Mouse (Mus musculus) adrenal gland, adult 2 months (tissue): ENCODE measurements around the gene Per2. TPM values are rescaled to one million over a fixed set of nuclear protein-coding genes. Genes with fewer than 3 reads are reported as not detected.

ENCODE experiments used
- DNase-seq: peaks from one replicate; pipeline ENCODE4 v3.0.0; 2021
- polyA plus RNA-seq: library from polyadenylated mRNA; depleted of rRNA; stranded (reverse); fragments of >200 nt; gene quantifications from 2 replicates; pipeline ENCODE4 v1.2.3, GENCODE M21; 2012
- total RNA-seq, 2 experiments: library from RNA; stranded (reverse); gene quantifications; 2 replicates each; pipeline ENCODE4 v1.2.3; 2021

Per2 gene
- total and polyA plus RNA-seq, 3 experiments = 22.2 to 68.7 (median 40.0) TPM

DNA sequence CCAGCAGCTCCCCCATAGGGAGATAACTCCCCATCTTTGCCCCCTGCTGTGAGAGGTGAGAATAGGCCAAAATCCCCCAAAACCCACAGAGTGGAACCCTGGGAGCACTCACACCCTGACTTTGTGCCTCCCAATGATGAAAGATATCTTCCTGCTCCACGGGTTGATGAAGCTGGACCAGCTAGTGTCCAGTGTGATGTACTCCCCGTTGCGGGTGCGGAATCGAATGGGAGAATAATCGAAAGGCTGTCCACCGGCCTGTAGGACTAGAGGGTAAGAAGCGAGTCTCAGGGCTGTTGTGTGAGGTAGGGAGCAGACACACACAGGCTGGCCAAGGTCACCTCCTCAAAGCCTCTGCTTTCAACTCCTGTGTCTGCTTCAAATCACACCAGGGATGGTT lies 24.2 kb downstream of the Per2 start:
- no peak for DNase-seq

DNA sequence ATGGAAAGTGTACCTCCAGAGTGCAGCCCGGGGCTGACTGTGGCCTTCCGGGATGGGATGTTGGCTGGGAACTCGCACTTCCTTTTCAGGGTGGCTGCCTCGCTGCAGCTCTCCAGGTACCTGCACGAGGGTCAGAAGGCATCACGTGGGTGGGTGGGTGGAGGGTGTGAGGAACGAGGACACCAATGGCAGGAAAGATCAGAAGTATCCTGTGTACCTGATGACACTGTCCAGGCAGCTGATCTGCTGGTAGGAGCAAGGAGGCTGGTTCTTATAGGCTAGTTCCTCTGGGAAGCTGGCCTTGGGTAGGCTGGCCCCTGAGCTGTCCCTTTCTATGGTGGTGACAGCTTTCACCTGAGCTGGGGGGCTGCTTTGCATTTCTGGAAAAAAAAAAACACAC lies 28.4 kb downstream of the Per2 start:
- no peak for DNase-seq

DNA sequence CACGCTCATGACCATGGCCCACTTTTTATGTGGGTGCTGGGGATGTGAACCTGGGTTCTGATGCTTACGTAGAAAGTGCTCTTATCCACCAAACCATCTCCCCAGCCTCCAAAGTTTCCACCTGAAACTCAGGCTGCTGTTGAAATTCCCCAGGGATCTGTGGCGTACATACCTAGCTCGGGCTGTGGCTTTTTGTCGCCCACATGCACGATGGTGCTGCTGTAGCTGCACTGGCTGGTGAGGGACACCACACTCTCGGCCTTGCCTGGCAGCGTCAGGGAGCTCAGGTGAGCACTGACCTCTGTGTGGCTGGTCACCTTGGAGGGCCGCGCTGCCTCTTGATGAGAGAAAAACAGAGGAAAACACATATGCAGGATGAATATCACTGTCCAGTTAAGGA lies 29.9 kb downstream of the Per2 start:
- DNase-seq = no peak

DNA sequence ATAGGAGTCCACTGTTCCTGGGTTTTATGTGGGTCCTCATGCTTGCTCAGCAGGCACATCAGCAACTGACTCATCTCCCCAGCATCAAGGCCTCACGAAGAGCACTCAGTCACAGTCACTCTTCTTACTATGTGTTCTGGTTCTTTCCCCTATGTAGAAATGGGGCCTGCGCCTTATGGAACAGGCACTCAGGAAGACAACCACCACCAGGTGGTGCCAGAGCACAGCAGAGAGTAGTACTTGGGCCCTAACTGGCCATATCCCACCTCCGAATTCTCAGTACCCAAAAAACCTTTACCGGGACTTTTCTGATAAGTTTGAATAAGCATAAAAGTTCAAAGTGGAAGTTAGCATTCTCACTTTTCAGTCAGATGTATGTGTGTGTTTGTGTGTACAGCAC lies 30.5 kb downstream of the Per2 start:
- DNase-seq = peak; percentile 93

- no peak for DNase-seq
Measured at GRCm38 (mm10) chr1:91426397-91426796, 32.7 kb downstream of the Per2 start.

DNA sequence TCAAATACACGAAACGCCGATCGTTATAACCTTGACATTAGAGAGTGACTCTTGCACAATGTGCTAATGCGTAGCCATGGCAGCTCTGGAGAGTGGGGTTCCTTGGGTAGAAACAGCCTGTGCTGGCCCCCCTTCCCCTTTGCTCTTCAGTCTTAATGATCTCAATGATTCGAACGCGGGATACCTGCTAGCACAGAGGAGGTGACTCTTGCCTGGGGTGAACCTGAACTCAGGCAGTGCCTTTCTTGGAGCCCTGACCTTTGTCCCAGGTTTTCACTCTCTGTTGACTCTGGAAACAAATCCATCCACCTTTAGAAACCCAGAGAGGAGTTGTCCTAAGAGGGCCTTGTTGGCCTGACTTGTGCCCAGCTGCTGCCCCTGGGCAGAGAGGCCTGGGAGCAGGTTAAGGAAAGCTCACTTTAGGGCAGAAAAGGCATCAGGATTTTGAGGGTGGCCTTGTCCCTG lies 38.5 kb downstream of the Per2 start:
- no peak for DNase-seq

GRCm38 (mm10) chr1:91419862-91420600 lies 39.1 kb downstream of the Per2 start:
- DNase-seq = peak; percentile 88

- no peak for DNase-seq
Measured at GRCm38 (mm10) chr1:91417991-91418390, 41.1 kb downstream of the Per2 start.

DNA sequence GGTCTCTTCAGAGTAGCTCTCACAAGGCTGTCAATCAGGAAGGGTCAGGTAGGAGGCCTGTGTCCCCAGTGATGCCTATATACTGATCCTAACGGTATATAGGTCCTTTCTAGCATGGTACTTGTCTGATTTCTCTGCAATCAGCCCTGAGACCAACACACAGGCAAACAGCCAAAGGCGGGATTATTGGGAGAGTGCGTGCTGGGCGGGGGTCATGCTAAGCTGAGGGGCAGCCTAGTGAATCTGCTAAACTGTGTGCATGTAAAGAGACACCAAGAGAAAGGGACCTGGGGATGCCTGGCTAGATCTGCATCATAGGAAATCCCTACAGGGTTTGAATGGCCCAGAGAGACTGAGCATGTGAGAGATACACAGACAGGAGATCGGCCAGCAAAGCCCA lies 43.8 kb downstream of the Per2 start:
- no peak for DNase-seq

DNA sequence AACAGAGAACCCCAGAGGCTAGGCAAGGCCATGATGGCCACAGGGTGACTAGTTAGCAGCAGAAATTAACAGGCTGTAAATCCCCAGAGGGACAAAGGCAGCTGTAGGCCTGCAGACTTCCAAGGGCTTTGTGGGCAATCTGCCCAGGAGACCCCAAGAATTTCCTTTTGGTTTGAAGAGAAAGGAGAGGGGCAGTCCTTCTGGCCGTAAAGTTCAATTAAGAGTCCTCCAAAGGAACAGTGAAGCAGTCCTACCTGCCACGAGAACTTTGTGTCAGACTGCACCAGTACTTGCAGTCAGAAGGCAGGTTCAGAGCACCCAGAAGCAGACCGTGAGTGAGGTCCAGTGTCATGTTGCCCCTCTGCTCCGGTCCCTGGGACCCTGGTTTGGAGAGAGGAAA lies 44.2 kb downstream of the Per2 start:
- DNase-seq = no peak

GRCm38 (mm10) chr1:91413898-91414594 lies 45.1 kb downstream of the Per2 start, which contains the start of gene Hes6:
Hes6 (minus strand) TSS chr1:91414038.
- DNase-seq = peak; percentile 84

- no peak for DNase-seq
Measured at GRCm38 (mm10) chr1:91413536-91413897, 45.6 kb downstream of the Per2 start.

- peak; percentile 97 for DNase-seq
Measured at GRCm38 (mm10) chr1:91413030-91413506, 46.1 kb downstream of the Per2 start.

DNA sequence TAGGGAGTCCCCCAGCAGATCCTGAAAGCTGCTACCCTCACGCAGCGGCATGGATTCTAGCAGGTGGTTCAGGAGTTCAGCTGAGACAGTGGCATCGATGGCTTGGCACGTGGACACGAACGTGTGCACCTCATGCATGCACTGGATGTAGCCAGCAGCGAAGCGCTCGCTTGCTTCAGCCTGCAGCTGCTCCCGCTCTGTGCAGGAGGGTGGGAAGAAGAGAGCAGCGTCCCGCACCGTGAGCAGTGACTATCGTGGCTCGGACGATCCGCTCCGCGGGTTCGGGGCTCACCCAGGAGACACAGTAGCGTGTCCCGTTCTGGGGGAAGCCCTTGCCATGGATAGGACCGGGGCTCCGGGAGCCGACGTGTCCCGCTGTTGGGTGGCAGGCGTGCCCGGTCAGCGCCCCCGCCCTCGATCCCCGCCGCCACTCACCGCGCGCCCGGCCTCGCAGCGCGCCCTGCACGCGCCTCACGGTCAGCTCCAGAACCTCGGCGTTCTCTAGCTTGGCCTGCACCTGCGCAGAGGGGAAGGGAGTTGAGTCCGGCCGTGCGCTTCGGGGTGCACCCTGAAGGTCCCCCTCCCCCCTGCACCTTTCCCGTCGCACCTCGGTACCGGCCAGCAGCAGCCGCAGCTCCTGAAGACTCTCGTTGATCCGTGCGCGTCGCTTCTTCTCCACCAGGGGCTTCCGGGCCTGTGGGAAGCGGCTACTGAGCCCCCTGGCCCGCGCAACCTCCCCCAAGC lies 46.7 kb downstream of the Per2 start:
- peak; percentile 68 for DNase-seq

DNA sequence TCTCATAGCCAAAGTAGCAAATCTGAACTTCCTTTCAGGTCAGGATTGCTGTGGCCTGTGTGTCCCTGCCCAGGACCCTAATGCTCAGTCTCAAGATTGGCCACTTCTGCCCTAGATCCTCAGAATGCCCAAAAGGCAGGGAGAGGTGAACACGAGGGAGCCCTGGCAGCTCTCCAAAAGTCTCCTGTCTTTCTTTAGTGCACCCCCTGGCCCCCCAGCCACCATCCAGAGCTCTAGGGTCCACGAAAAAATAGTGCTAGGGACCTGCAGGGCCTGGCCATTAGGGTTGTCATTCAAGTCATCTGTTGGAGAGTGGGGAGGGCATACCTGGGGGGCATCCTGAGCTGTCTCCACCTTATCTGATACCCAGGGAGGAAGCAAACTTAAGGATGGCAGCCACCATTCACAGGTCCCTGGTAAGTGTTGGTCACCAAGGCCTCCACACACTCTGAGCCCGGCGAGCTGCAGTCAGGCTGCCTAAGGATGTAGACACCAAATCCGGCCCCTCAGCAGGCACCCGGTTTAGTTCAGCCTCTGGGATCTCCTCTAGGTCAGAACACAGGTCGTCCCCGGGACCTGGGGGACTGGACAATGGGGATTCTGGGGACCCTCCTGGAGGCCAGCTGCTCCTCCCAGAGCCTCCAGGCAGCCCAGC lies 47.4 kb downstream of the Per2 start:
- no peak for DNase-seq

DNA sequence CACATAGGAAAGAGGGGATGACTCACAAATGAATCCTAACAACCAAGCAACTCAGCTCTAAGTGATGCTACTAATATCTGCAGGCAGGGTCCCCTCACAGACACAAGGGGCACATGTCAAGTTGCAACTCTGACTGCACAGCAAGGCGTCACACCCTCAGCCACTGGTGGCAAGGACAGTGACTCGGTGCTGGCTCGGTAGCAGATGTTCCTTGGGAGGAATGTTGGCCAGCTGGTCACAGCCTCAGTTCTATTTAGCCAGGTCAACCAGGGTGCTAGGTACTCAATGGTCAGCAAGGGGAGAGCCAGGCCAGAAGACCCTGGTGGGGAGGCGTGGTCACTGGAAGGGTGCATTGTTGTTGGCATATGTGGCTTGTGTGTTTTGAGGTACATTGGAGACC lies 51.3 kb downstream of the Per2 start:
- DNase-seq = no peak

GRCm38 (mm10) chr1:91405406-91406169 lies 53.5 kb downstream of the Per2 start:
- no peak for DNase-seq

- no peak for DNase-seq
Measured at GRCm38 (mm10) chr1:91404976-91405375, 54.1 kb downstream of the Per2 start.

DNA sequence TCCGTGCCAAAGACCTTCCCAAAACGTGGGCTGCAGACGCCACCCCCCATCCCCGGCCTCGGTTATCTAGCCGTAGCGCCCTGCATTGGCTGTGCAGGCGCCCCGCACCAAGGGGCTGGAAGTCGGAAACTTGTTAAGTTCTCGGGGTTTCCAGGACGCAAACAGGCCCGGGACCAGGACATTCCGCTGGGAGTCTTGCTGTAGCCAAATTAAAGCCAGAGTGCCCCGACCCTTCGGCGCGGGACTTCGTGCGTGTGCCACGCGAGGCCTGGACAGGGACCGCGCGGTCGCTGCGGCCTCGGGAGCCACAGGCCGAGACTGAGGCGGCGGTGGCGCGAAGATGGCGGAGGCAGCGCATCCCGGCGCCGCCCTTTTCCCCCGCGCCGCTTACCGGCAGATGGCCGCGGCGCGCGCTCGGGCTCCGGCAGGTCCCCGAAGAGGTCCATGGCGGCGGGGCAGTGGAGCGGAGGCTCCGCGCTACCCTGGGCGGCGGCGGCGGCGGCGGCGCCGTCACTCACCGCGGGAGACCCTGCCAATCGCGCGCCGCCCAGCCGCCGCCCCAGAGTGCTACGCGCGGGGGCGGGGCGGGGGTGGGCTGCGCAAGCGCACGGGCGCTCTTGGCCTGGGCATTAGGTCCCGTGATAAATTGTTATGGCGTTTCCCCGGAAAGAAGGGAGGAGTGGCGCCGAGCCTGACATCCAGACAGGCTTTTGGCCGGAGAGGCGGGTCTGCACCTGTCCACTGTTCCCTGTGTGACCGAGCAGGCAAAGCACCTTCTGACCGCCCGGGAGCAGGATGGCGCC lies 60.7 kb downstream of the Per2 start, which contains the start of gene Ilkap:
Ilkap (minus strand) TSS at position 556 of the 803 bp plus-strand sequence.
- DNase-seq = peak; percentile 90

GRCm38 (mm10) chr1:91397927-91398259 lies 61.2 kb downstream of the Per2 start:
- no peak for DNase-seq

DNA sequence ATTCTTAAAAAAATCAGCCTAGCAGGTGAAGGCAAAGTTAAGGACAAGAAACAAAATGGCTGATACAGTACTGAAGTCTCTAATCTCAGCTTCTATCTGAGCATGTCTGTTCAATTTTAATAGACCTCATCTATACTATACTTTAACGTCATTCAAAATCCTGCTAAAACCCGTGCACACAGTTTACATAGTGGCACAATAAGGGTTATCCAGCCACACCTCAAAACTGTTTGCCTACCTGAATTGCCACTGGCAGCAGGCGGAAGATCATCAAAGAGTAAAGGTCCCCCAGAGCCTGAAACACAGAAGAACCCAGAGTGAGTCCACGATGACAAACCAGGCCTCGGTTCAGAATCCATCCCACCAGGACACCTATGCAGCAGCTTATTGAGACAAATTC lies 68.8 kb downstream of the Per2 start:
- DNase-seq = no peak
